Mouse (Mus musculus): ENCODE results near the gene Ube2s. TPM values are rescaled to one million over a fixed set of nuclear protein-coding genes. Genes with fewer than 3 reads are reported as not detected.

Gene Ube2s
- 251 TPM in 2 replicates for polyA plus RNA-seq (2012)

GRCm38 (mm10) chr7:4812303-4813104 lies at the start of gene Ube2s:
TSS of gene Ube2s (minus strand) at chr7:4812590.

GRCm38 (mm10) chr7:4844245-4844916 lies 32.0 kb upstream of the Ube2s start, which contains the start of gene Shisa7:
TSS of gene Shisa7 (minus strand) at chr7:4844696.

GRCm38 (mm10) chr7:4792278-4793212 lies 19.8 kb downstream of the Ube2s start, which contains the start of gene Rpl28:
TSS of gene Rpl28 (plus strand) at chr7:4792874.

DNA sequence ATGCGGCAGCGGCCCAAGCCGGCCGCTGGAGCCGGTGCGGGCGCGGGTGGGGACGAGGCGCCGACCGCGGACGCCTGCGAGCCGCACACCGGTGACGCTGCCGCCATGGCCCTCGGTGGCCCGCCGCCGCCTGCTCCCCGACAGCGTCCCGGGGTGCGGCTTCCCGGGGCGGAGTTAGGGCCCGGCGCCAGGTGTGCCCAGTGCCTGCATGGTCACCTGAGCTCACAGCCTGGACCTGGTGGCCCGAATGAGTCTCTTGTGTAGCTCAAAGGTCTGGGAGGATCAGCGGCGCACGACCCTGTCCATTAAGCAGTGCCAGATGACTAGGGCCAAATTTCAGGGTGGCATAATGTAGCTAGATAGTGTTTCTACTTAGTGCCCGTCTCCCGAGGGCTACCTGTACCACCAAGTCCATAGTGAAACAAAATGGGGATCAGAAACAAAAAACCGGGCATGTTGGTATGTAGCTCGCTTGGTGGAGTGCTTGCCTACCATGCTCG lies 22.9 kb downstream of the Ube2s start, which contains the start of gene Tmem238:
Gene Tmem238, minus strand, starts transcription at position 221 of the 500 bp plus-strand sequence.

DNA sequence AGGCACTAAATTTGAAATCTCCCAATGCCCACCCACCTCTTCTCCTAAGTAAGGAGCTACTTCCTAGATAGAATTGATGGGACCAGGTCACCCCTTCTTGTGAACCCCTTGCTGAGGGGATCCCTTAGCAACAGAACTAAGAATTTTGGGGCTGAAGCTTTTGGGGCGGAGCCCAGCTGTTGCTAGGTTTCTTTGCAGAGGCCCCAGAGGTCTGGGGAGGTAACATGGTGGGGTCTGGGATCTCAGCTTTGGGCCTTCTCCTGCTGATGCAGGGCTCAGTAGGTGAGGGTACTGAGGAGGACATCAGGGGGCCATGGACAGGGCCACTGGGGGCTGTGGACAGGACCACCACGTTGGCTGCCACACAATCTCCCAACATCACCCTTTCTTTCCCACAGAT lies 29.6 kb downstream of the Ube2s start, which contains the start of the genes Il11 and Tmem190:
Gene Il11, minus strand, starts transcription at position 101 of the 400 bp plus-strand sequence.
Gene Tmem190, plus strand, starts transcription at position 179 of the 400 bp plus-strand sequence.

GRCm38 (mm10) chr7:4771202-4771601 lies 41.2 kb downstream of the Ube2s start, which contains the start of gene Fam71e2:
TSS of gene Fam71e2 (minus strand) at chr7:4771302.

GRCm38 (mm10) chr7:4752821-4753570 lies 59.4 kb downstream of the Ube2s start, which contains the start of gene Cox6b2:
TSS of gene Cox6b2 (minus strand) at chr7:4753094.

Other genes starting within 250 kb of the Ube2s start
- gene Ptprh, start 208.5 kb downstream of the Ube2s start, polyA plus RNA-seq (2012) = 0.21 TPM in 1 of 2 replicates, not detected in the other
- gene Tmem86b, start 181.2 kb downstream of the Ube2s start, polyA plus RNA-seq (2012) = 8.7 and 11.0 TPM in 2 replicates
- 283 and 305 TPM in 2 replicates for gene Ppp6r1, start 153.6 kb downstream of the Ube2s start, polyA plus RNA-seq (2012)
- 124 and 128 TPM in 2 replicates for gene Hspbp1, start 127.5 kb downstream of the Ube2s start, polyA plus RNA-seq (2012)
- gene Brsk1, start 122.0 kb downstream of the Ube2s start, polyA plus RNA-seq (2012) = 0.13 and 0.35 TPM in 2 replicates
- 2.6 and 3.2 TPM in 2 replicates for gene Tmem150b, start 87.3 kb downstream of the Ube2s start, polyA plus RNA-seq (2012)
- 312 and 341 TPM in 2 replicates for gene Kmt5c, start 72.5 kb downstream of the Ube2s start, polyA plus RNA-seq (2012)
- gene Cox6b2, start 59.5 kb downstream of the Ube2s start, polyA plus RNA-seq (2012) = 64.2 and 92.5 TPM in 2 replicates
- not detected in 2 replicates for gene Fam71e2, start 41.3 kb downstream of the Ube2s start, polyA plus RNA-seq (2012)
- gene Il11, start 29.7 kb downstream of the Ube2s start, polyA plus RNA-seq (2012) = 0.10 and 1.1 TPM in 2 replicates
- not detected in 2 replicates for gene Tmem190, start 29.7 kb downstream of the Ube2s start, polyA plus RNA-seq (2012)
- gene Tmem238, start 22.9 kb downstream of the Ube2s start, polyA plus RNA-seq (2012) = 57.5 and 58.8 TPM in 2 replicates
- gene Rpl28, start 19.7 kb downstream of the Ube2s start, polyA plus RNA-seq (2012) = 10,504 and 11,093 TPM in 2 replicates
- gene Shisa7, start 32.1 kb upstream of the Ube2s start, polyA plus RNA-seq (2012) = 0.24 and 0.79 TPM in 2 replicates
- gene Isoc2b, start 57.7 kb upstream of the Ube2s start, polyA plus RNA-seq (2012) = 7.7 and 11.8 TPM in 2 replicates
- 27.0 and 29.3 TPM in 2 replicates for gene Isoc2a, start 64.6 kb upstream of the Ube2s start, polyA plus RNA-seq (2012)
- 0.09 and 0.28 TPM in 2 replicates for gene Gm36210, start 93.9 kb upstream of the Ube2s start, polyA plus RNA-seq (2012)
- 76.1 and 85.0 TPM in 2 replicates for gene Zfp628, start 102.6 kb upstream of the Ube2s start, polyA plus RNA-seq (2012)
- 1.3 and 1.9 TPM in 2 replicates for gene Nat14, start 109.4 kb upstream of the Ube2s start, polyA plus RNA-seq (2012)
- gene Ssc5d, start 113.2 kb upstream of the Ube2s start, polyA plus RNA-seq (2012) = 0.08 and 0.10 TPM in 2 replicates
- gene Sbk2, start 151.8 kb upstream of the Ube2s start, polyA plus RNA-seq (2012) = 0.04 and 0.17 TPM in 2 replicates
- gene Sbk3, start 158.6 kb upstream of the Ube2s start, polyA plus RNA-seq (2012) = not detected in 2 replicates
- gene Zfp579, start 183.6 kb upstream of the Ube2s start, polyA plus RNA-seq (2012) = 53.1 and 73.1 TPM in 2 replicates
- gene Zfp524, start 201.8 kb upstream of the Ube2s start, polyA plus RNA-seq (2012) = 49.6 and 56.4 TPM in 2 replicates
- gene Fiz1, start 202.1 kb upstream of the Ube2s start, polyA plus RNA-seq (2012) = 55.3 and 63.3 TPM in 2 replicates
- not detected in 2 replicates for gene Gm44973, start 202.9 kb upstream of the Ube2s start, polyA plus RNA-seq (2012)
- 75.2 and 76.9 TPM in 2 replicates for gene Zfp865, start 207.8 kb upstream of the Ube2s start, polyA plus RNA-seq (2012)
- gene Ccdc106, start 208.0 kb upstream of the Ube2s start, polyA plus RNA-seq (2012) = 0.83 and 1.2 TPM in 2 replicates
- gene 4632433K11Rik, start 221.5 kb upstream of the Ube2s start, polyA plus RNA-seq (2012) = not detected in 2 replicates
- gene Zfp784, start 225.9 kb upstream of the Ube2s start, polyA plus RNA-seq (2012) = 1.3 and 2.7 TPM in 2 replicates
- 36.3 and 49.1 TPM in 2 replicates for gene Zfp580, start 238.9 kb upstream of the Ube2s start, polyA plus RNA-seq (2012)
- gene U2af2, start 249.6 kb upstream of the Ube2s start, polyA plus RNA-seq (2012) = 486 and 623 TPM in 2 replicates